Mouse (Mus musculus): Measurements from ENCODE around the gene Bcl9.

Bcl9 gene

DNA sequence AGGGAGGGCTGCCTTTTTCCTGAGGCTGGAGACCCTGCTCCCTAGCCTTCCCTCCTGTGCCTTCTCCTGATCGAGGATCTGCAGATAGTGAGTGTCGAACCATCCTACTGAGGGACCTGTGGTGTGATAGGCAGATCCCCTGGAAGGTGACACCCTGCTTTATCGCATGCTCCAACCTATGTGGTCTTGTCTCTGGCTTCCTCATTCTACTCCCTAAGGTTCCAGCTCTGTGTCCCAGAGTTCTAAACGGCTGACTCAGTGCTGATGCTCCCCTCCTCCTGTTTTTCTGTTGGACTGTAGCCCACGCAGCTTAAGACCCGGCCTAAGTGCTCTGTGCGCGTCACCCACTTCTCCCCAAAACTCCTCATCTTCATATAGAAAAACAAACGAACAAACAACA, 65.9 kb downstream of the Bcl9 start:
- DNase-seq (ENCODE audit: low spot score), result no peak

DNA sequence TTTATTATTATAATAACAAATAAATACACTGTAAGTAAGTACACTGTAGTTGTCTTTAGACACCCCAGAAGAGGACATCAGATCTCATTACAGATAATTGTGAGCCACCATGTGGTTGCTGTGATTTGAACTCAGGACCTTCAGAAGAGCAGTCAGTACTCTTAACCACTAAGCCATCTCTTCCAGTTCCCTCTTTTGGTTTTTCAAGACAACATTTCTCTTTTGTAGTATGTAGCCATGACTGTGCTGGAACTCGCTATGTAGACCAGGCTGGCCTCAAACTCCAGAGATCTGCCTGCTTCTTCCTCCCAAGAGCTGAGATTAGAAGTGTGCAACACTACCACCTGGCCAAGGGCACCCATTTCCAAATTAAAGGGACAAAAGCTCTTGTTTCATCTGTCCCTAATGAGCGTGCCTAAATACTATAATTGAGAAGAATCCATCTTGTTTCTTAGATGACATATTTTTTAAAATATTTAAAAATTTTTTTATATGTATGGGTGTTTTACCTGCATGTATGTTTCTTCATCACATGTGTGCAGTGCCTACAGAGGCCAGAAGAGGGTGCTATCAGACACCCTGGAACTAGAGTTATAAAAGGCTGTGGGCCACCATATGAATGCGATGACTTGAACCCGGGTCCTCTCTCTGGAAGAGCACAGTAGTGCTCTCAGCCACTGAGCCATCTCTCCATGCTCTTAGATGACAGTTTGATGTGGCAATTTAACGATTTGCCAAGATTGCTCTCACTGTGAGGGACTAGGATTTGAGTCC, 66.9 kb downstream of the Bcl9 start:
- DNase-seq (ENCODE audit: low spot score), result no peak

DNA sequence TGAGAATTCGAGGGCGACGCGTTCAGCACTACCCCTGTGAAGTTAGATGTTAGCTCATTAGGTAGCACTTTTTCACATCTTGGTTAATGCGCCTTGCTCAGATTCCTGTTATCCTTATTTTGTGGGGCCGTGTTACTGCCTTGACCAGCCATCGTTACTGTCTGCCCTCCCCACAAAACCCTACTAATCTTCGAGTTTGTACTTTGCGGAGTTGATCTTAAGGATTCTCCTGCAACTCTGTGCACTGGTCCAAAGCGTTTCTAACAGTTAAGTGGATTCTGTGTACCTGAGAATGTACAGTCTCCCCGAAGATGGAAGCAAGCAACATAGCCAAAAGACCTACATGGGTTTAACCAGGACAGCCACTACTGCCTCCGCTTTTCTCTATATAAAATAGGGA, 69.3 kb downstream of the Bcl9 start:
- DNase-seq (ENCODE audit: low spot score), result no peak

DNA sequence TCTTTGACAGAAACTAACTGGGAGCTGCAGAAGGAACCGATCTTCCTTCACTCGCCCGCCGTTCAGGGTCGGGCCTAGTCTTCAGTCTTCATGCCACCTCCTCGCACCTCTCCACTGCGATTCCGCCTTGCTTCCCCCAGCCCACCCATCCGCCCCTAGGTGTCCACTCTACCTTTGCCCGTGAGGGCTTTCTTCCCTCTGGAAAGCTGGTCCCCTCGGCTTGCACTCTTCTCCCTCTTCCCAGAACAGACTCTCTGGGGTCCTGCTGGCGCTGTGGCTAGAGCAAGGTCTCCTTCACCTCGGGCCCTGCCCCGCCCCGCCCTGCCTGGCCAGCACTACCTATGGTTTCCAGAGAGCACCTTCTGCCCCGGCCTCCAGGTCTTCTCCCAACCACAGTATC, 69.7 kb downstream of the Bcl9 start:
- DNase-seq (ENCODE audit: low spot score), result peak; percentile 29

DNA sequence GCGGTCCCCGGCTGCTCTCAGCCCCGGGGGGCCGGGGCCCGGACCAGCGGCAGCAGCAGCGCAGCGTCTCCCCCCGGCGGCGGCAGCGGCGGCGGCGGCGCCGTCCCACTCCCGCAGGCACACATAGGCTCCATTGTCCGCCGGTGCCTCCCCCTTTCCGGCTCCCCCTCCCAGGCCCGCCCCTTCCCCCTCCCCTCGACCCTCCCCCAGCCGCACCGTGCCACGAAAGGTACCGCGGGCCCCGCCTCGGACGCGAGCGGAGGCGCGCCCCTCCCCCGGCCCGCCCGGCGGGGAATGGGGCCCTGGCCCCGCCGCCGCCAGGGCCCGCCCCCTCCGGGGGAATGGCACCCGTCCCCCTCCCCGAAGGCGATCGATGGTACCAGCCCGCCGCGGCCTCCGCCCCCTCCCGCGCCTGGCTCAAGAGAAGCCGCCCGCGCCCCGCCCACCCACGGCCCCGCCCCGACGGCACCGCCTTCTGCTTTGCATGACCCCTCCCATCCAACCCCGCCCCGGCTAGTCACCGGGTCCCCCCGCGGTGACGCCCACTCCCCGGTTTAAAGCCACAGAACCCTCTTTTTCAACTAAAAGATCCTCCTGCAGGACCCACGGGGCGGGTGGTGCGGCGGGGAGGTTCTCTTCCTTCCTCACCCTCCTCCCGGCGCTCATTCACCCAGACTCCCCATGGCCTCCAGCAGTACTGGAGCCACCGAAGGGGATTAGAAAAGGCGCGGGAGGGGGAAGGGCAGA, 70.3 kb downstream of the Bcl9 start:
- DNase-seq (ENCODE audit: low spot score), result peak; percentile 88

DNA sequence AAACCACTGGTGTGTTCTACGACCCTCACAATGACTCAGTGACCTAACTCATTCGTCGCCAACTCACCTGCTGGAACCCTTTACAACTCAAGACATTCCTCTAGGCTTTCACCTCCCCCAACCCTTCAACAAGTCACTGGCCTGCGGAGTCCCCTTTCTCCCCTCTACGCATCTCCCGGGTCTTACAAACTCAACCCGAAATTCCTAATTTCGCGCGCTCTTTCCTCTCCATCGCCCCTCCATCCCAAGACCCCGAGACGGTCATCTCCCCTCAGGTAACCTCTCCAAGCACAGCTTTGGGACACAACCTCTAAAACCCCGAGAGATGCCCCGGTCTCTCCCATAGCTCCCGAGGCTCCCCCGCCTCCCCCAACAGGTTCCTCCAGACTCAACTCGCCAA, 71.0 kb downstream of the Bcl9 start:
- DNase-seq (ENCODE audit: low spot score), result no peak

DNA sequence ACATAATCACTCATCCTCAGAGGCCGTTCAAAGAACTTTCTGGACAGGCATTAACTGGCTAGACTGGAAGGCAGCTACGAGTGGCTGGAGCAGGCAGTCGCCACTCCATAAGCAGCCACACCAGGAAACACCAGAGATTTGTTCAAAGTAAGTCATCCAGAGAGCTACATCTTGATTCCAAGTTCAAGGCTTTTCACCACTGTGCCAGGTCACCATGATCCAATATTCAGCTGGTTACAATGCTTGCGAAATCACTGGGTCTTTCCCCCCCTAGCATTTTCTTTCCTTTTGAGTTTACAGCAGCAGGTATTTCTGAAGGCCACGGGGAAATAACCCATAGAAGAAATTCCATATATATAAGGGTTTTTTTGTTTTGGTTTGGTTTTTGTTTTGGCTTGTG, 72.5 kb downstream of the Bcl9 start:
- no peak for DNase-seq (ENCODE audit: low spot score)

DNA sequence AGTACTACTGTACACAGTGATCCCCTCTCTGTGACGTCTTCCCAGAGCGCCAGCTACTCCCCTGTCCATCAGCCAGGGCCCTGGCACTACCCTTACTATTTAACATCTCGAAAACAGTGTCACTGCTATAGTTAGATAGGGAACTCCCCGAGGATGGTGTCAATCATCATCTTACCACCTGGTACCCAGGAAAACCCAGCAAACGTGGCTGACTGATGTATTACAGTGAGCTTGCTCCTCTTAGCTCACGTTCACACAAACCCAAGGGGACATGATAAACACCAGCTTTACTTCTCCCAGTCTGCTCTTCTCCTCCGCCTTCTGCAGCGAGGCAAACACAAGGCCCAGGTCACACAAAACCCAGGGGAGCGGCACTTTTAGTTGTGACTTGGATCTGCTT, 74.5 kb downstream of the Bcl9 start:
- no peak for DNase-seq (ENCODE audit: low spot score)

DNA sequence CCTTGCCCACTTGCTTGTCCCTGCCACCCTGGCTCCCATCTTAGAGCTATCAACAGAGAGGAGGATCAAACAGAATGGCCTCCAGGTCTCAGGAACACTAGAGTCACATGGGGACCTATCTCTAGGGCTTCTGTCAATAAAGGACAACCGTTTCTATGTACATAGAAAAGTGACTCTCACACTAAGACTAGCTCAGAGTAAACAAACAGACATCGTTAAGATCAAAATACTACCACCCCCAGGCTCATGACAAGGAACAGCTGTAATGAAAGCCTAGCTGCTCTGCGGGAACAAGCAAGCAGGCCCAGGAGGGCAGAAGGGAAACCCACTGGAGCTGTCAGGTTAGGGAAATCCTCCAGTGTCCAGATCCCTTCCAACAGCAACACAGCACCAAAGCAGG, 82.2 kb downstream of the Bcl9 start:
- DNase-seq (ENCODE audit: low spot score), result no peak

DNA sequence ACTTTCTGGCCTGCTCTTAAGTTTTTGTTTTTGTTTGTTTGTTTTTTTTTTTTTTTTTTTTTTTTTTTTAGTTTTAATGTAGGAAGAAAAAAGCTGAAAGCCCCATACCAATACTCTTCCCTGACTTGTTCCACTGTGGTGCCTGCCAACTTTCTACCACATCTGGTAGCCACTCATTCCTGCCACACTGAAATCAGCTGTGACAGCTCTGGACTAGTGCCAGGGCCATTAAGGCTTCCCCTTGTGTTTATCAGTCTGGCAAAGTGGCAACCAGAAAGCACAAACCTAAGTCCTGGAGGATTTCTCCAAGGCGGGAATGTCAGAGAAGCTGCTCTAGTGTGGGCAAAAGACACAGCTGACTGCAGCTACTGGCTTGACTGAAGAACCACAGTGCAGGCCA, 83.3 kb downstream of the Bcl9 start:
- no peak for DNase-seq (ENCODE audit: low spot score)

DNA sequence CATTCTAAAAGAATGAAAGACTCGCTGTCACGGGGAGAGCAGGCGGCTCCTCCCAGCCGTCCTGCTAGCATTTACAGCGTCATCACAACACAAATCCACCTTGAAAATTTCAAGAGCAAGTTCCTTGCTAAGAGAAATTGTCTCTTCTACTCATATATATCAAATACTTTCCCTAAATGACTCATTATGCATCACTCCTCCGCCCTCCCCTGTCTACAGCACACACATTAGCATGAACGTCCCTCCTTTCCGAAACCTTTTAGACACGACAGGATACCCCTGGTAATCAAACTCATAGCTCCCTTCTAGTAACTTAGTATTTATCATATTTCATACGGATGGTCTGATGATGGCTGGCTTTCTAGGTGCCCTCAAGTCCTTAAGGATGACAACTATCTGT, 83.8 kb downstream of the Bcl9 start:
- no peak for DNase-seq (ENCODE audit: low spot score)

DNA sequence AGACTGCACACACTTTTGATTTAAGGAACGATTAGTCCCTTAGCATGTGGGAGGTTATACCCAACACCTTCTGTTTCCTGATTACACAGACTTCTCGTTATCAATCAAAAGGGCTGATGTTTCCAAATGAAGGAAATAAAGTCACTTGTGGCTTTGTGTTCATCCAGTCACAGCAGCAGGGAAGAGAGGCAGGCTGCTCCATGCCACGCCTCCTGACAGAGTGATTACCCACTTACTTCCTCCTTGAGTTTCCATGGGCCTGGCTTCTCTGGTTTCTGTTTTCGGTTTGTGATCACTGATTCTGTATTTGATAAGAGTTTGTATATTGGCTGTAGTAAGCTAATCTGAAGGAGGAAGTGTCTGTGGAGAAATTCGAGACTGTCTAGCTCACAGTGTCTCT, 86.5 kb downstream of the Bcl9 start:
- DNase-seq (ENCODE audit: low spot score), result no peak

DNA sequence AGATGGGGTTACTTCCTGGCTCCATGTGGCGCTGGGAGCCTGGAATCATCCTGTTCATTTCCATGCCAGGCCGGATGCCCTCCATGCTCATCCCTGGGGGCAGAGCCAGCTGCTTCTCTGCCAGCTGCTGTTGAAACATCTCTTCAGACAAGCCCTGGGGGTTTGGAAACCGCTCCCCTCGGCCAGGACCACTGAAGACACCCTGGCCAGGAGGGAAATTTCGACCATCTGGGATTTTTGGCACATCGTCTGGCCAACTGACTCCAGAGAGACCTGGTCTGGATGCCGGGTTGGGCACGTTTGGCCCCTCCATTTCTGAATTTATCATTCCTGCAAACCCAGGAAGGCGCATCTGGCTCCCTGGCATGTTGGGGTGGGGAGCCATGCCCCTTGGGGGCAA, 88.4 kb downstream of the Bcl9 start:
- no peak for DNase-seq (ENCODE audit: low spot score)

DNA sequence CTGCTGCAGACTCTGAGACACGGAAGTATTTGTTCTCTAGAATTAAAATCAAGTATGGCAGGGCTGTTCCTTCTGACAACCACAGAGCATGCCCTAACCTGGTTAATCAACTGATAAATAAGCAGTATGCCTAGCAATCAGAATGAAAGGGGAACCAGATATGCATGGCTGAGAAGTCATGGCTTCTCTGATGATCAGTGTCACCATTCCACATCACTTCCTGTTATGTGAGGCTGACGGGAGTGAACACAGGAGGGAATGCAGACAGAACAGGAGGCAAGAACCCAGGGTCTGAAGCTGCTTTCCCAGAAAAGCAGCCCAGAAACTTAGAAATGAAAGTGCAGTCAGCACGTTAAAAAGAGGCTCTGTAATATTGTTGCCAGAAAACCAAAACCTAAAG, 91.2 kb downstream of the Bcl9 start:
- DNase-seq (ENCODE audit: low spot score), result no peak

DNA sequence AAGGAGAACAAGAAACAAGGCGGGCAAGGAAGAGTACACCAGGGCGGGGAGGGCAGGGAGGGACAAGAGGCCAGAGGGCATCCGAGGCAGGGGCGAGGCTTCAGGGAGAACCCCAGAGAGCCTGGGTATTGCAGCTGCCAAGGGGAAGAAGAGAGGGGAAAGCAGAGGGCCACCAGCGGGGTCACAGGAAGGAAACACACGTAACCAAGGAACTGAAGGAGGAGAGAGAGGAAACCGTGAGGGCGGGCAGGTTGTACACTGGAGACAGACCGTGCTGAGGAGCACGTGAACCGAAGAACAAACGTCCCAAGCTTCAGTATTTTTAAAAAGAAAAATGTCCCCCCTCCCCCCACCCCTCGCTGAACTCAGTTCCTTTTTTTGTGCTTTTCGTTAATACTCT, 93.8 kb downstream of the Bcl9 start:
- no peak for DNase-seq (ENCODE audit: low spot score)

DNA sequence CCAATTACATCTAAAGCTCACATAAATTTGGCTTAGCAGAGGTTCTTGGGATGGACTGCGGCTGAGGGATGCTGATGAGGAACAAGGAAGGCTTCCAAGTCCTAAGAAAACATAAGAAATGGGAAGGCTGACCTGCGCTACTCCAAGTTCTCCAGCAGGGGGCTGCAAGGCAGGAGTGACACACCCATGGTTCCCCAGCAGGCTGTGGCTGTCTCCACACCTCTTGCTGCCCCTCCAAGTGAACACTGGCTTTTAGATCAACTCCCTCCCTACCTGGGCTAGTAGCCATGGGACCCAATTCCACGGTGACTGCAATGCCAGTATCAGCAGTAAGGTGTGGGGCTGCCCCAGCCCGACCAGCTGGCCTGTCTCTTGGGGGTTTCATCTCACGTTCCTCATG, 95.8 kb downstream of the Bcl9 start:
- peak; percentile 58 for DNase-seq (ENCODE audit: low spot score)

DNA sequence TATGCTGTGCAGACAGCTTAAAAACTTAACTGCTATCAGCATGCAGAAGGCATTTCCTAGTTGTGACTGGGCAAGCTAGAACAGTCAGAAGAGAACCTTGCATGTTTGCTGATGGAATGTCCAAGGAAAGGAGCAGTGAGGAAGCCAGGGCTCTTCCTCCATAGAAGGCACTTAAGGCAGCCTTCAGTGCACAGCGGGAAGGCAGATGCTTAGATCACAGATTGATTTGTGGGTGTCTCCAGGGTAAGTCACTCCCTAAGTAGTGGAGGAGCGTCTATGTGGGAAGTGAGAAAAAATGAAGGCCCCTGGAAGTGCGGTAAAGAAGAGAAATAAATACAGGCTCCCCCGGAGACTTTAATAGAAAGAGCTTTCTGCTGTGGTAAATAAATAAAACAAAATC, 98.5 kb downstream of the Bcl9 start:
- no peak for DNase-seq (ENCODE audit: low spot score)

DNA sequence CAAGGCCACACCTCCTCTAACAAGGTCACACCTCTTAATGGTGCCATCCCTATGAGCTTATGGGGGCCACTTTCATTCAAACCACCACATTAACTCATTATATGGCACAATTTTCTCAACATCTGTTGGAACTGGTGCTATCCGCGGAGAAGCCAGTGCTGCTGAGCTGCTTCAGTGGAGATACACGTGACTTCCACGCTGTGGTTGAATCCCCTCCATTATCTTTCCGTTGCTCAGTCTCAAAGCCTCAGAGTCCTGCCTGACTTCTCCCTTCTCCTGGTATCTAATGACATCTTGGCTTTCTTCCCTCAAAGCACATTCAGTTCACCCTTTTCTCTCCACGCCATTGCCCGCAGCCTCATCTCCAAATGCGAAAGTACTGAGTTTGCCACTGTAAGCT, 101.1 kb downstream of the Bcl9 start:
- no peak for DNase-seq (ENCODE audit: low spot score)

DNA sequence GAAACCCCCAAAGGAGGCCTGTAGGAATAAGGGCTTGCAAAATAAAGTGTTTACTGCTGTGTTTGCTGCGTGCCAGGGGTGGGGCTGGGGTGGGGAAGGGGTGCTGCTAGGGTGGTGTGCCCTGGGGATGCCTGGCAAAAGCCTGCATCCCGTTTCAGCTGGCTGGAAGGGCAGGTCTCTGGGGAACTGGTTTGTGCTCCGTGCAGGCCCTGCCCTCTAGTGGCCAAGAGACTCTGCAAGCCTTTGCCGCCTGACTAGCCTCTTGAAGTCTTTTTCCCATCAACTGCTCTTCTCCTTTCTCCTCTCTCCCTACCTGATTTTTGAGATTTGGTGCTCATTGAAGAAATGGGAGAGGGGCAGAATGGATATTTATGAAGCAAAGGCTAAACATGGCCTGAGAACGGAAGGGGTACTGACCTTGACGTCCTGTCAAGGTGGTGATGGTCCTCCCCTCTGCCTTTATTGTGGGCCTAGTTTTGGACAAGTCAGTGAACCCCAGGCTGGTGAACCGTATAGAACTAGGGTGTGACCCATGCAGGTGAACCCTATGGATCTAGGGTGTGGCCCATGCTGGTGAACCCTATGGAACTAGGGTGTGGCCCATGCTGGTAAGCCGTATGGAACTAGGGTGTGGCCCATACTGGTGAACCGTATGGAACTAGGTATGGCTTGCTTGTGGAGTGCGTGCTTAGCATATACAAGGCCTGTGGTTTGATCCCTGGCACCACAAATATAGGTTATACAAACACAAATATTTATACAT, 112.4 kb downstream of the Bcl9 start:
- DNase-seq (ENCODE audit: low spot score), result peak; percentile 52

DNA sequence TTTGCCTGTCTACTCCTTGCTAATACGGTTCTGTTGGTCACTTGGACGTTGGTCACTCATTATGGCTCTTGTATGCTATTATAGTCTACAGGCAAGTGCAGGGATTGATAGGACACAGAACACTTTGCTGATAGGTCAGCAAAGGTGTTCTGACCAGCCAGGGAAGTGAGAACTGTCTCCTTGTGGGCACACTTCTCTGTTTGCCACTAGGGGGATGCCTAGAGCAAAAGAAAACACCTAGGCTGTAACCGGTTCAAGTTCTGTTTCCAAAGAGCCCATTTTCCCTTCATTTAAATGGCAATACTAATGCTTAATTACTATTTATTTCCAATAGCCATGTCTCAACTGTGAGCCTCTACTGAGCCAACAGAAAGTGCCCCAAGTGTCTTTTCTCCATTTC, 113.9 kb downstream of the Bcl9 start:
- DNase-seq (ENCODE audit: low spot score), result no peak

DNA sequence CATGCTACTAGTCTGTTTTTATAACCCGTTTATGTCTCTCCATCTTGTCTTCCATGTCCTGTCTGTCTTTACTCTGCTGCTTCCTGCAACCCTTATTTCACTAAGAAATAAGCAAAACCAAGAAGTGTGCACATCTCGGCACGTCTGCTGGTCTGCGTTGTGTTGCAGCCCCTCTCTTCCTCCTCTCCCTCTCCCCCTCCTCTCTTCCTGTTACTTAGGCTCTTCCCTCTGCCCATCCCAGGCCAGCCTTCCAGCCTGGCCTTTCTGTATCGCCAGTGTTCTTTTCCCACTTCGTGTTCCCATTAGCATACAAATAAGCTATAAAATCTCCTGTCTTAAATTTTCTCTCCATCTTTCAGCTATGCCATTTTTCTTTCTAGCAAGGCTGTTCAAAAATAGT, 117.2 kb downstream of the Bcl9 start:
- no peak for DNase-seq (ENCODE audit: low spot score)

DNA sequence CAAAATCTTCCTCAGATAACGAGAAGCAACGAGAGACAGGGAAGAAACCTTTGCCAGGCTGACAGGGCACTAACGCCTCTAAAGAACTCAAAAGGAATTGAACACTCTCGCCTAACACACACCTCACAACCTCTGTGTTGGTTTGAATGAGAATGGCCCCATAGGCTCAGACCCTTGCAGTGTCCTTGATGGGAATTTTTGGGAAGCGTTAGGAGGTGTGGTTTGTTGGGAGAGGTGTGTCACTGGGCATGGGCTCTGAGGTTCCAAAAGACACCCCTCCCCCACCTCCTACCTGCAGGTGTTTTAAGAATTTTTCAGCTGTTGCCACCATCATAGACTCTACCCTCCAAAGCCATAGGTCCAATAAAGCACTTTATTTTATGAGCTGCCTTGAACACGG, 118.8 kb downstream of the Bcl9 start:
- no peak for DNase-seq (ENCODE audit: low spot score)

DNA sequence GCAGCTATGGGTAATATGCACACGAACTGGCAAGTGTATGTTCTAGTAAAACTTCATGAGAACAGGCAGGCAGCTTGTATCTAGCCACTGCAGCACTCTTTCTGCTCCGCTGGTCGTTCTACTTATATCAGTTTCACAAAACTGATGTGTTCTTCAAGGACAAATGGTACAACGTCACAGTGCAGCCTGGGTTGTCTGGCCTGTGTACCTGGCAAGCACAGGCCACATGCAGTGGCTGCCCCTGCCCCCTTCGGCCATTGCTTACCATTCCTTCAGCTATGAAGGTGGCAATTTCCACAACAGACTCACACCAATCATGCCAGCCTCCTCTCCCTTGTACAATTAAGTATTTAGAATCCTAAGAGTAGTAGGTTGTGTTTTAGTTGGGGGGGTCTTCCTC, 125.1 kb downstream of the Bcl9 start:
- no peak for DNase-seq (ENCODE audit: low spot score)
